Mouse (Mus musculus) midbrain, embryonic 16.5 days (tissue): ENCODE measurements at regions not wholly inside any gene's neighbourhood (a gene's known extent, or its start where the extent isn't known, plus 50 kb on each side); places are given as distances from the start of the nearest gene placed in this dataset.

ENCODE experiments used
- ATAC-seq: fragments of 200-750 bp; cut with Nextera tagmentation; 2 replicates; pipeline ENCODE4 v1.8.0; 2017; ENCODE audit warnings: moderate TSS enrichment
- H3K27ac ChIP-seq: fragments of 300-500 bp; sonication (generic); 2 replicates; pipeline ENCODE4 v1.5.1; 2014; ENCODE audit warnings: mild to moderate bottlenecking, low read length, mixed read lengths
- H3K27me3 ChIP-seq: fragments of 300-500 bp; sonication (generic); 2 replicates; pipeline ENCODE4 v1.6.1; 2014; ENCODE audit warnings: low read depth, low read length, mixed read lengths; ENCODE audit not compliant: control insufficient read depth, insufficient read depth
- H3K36me3 ChIP-seq: fragments of 300-500 bp; sonication (generic); 2 replicates; pipeline ENCODE4 v1.6.1; 2014; ENCODE audit warnings: mild to moderate bottlenecking, low read length, moderate library complexity, mixed read lengths; ENCODE audit not compliant: control insufficient read depth, insufficient read depth
- H3K4me1 ChIP-seq: fragments of 300-500 bp; sonication (generic); 2 replicates; pipeline ENCODE4 v1.6.1; 2014; ENCODE audit warnings: mild to moderate bottlenecking, low read length, mixed read lengths; ENCODE audit not compliant: control insufficient read depth, insufficient read depth
- H3K4me2 ChIP-seq: fragments of 300-500 bp; sonication (generic); 2 replicates; pipeline ENCODE4 v1.6.1; 2014; ENCODE audit warnings: mild to moderate bottlenecking, low read length, mixed read lengths
- H3K4me3 ChIP-seq: fragments of 300-500 bp; sonication (generic); 2 replicates; pipeline ENCODE4 v1.5.1; 2014; ENCODE audit warnings: low read depth, mild to moderate bottlenecking, low read length, moderate library complexity, mixed read lengths
- H3K9ac ChIP-seq: fragments of 300-500 bp; sonication (generic); 2 replicates; pipeline ENCODE4 v1.6.1; 2014; ENCODE audit warnings: low read depth, low read length, mixed read lengths
- H3K9me3 ChIP-seq: fragments of 300-500 bp; sonication (generic); replicated peaks from 2 replicates; pipeline ENCODE4 v1.6.1; 2014; ENCODE audit warnings: mild to moderate bottlenecking, low read length, mixed read lengths; ENCODE audit not compliant: control insufficient read depth, poor library complexity, severe bottlenecking
- WGBS: fragments of 180-500 bp; shearing (Covaris S2); extraction: QIAGEN DNeasy Blood & Tissue Kit; methylation state at CpG from one replicate; pipeline ENCODE4 v1.1.7; 2014; 5-methylcytosine and 5-hydroxymethylcytosine counted together

- Histone ChIP-seq H3K27ac (no peak overlapping the region), H3K27me3 (no peaks in the 10 kb centered on the region), H3K4me2 (no peak overlapping the region), H3K9ac (no peak overlapping the region), H3K36me3 (no peaks in the 10 kb centered on the region), H3K9me3 (no peaks in the 10 kb centered on the region), H3K4me3 (no peak overlapping the region), H3K4me1 (no peaks in the 10 kb centered on the region)
- no peak for ATAC-seq
- WGBS: 79% methylated on average over 4 of the region's 4 CpGs
These were observed 382.8 kb downstream of the Adamts20 start for GRCm38 (mm10) chr15:94082369-94082768.

- H3K27me3 ChIP-seq: no peaks in the 10 kb centered on the region
- no peak overlapping the region for H3K27ac ChIP-seq
- no peak overlapping the region for H3K4me3 ChIP-seq
- no peaks in the 10 kb centered on the region for H3K9me3 ChIP-seq
- ATAC-seq: no peak
- no peaks in the 10 kb centered on the region for H3K4me1 ChIP-seq
- WGBS: 92% methylated on average over 6 of the region's 6 CpGs
- no peak overlapping the region for H3K4me2 ChIP-seq
- no peak overlapping the region for H3K9ac ChIP-seq
- H3K36me3 ChIP-seq: no peaks in the 10 kb centered on the region
These were observed 388.2 kb downstream of the Adamts20 start for GRCm38 (mm10) chr15:94077056-94077455.

- ATAC-seq: no peak
- Histone ChIP-seq H3K9me3 (no peaks in the 10 kb centered on the region), H3K4me3 (no peak overlapping the region), H3K9ac (no peak overlapping the region), H3K27me3 (no peaks in the 10 kb centered on the region), H3K4me1 (no peaks in the 10 kb centered on the region), H3K4me2 (no peak overlapping the region), H3K36me3 (no peaks in the 10 kb centered on the region), H3K27ac (no peak overlapping the region)
- WGBS: 70% methylated on average over 7 of the region's 7 CpGs
These were observed 390.9 kb downstream of the Adamts20 start for GRCm38 (mm10) chr15:94074161-94074950.

GRCm38 (mm10) chr15:94067721-94068120 is 397.5 kb downstream of the Adamts20 start:
- Histone ChIP-seq H3K9me3 (no peaks in the 10 kb centered on the region), H3K27me3 (no peaks in the 10 kb centered on the region), H3K4me2 (no peak overlapping the region), H3K4me1 (no peaks in the 10 kb centered on the region), H3K27ac (no peak overlapping the region), H3K36me3 (no peaks in the 10 kb centered on the region), H3K9ac (no peak overlapping the region), H3K4me3 (no peak overlapping the region)
- WGBS: 95% methylated on average over 3 of the region's 3 CpGs
- ATAC-seq: no peak

- no peak for ATAC-seq
These were observed 415.5 kb downstream of the Adamts20 start for GRCm38 (mm10) chr15:94049638-94050273.

GRCm38 (mm10) chr15:94046186-94046585 is 419.0 kb downstream of the Adamts20 start:
- Histone ChIP-seq H3K27ac (no peak overlapping the region), H3K9me3 (no peaks in the 10 kb centered on the region; the same call in 1 of the 2 replicates), H3K4me1 (peaks cover 2% of the 10 kb centered on the region; the same call in 1 of the 2 replicates), H3K36me3 (no peaks in the 10 kb centered on the region), H3K9ac (no peak overlapping the region), H3K27me3 (no peaks in the 10 kb centered on the region), H3K4me2 (no peak overlapping the region), H3K4me3 (no peak overlapping the region)
- WGBS: 95% methylated on average over 6 of the region's 6 CpGs
- no peak for ATAC-seq

More at GRCm38 (mm10) chr15:94049638-94050273, 415.5 kb downstream of the Adamts20 start:
- 31% methylated on average over 5 of the region's 5 CpGs for WGBS
- H3K4me3 ChIP-seq: no peak overlapping the region
- H3K36me3 ChIP-seq: no peaks in the 10 kb centered on the region
- H3K4me2 ChIP-seq: no peak overlapping the region
- no peak overlapping the region for H3K27ac ChIP-seq
- H3K9me3 ChIP-seq: no peaks in the 10 kb centered on the region
- H3K9ac ChIP-seq: no peak overlapping the region
- H3K27me3 ChIP-seq: no peaks in the 10 kb centered on the region
- H3K4me1 ChIP-seq: no peaks in the 10 kb centered on the region

- no peak for ATAC-seq
- H3K27me3 ChIP-seq: no peaks in the 10 kb centered on the region
- H3K27ac ChIP-seq: no peak overlapping the region
- WGBS: 80% methylated on average over 18 of the region's 18 CpGs
- H3K4me2 ChIP-seq: no peak overlapping the region
- H3K4me1 ChIP-seq: peaks cover 2% of the 10 kb centered on the region; the same call in 1 of the 2 replicates
- H3K9ac ChIP-seq: no peak overlapping the region
- H3K36me3 ChIP-seq: no peaks in the 10 kb centered on the region
- no peaks in the 10 kb centered on the region; the same call in 1 of the 2 replicates for H3K9me3 ChIP-seq
- H3K4me3 ChIP-seq: no peak overlapping the region
These were observed 420.0 kb downstream of the Adamts20 start for GRCm38 (mm10) chr15:94045131-94045756.

- H3K36me3 ChIP-seq: no peaks in the 10 kb centered on the region
- 87% methylated on average over 2 of the region's 2 CpGs for WGBS
- no peak overlapping the region for H3K4me2 ChIP-seq
- H3K4me3 ChIP-seq: no peak overlapping the region
- no peak for ATAC-seq
- H3K9ac ChIP-seq: no peak overlapping the region
- no peaks in the 10 kb centered on the region for H3K4me1 ChIP-seq
- H3K9me3 ChIP-seq: 0 out of 2 replicates have a peak, but pooled peaks cover 2% of the 10 kb centered on the region
- no peak overlapping the region for H3K27ac ChIP-seq
- no peaks in the 10 kb centered on the region for H3K27me3 ChIP-seq
These were observed 432.3 kb downstream of the Adamts20 start for GRCm38 (mm10) chr15:94032957-94033356.
